Mouse (Mus musculus) ES-E14 (cell line): ENCODE results near the gene Rab8b. TPM values are rescaled to one million over a fixed set of nuclear protein-coding genes. Genes with fewer than 3 reads are reported as not detected.
"Not testable (repeated sequence)": the region's sequence is repeated elsewhere in the genome, so short reads cannot be mapped to it uniquely, and the experiment has no call there.

Experiments used
- DNase-seq: peaks from one replicate; pipeline ENCODE4 v3.0.0-alpha.2; 2013; ENCODE audit warnings: low read depth, low spot score
- H3K27ac ChIP-seq: 2 replicates; pipeline ENCODE4 v1.5.1; 2012; ENCODE audit warnings: low read depth, mild to moderate bottlenecking, low read length, moderate library complexity, mixed read lengths; ENCODE audit not compliant: poor library complexity, insufficient read depth, severe bottlenecking
- H3K36me3 ChIP-seq: 2 replicates; pipeline ENCODE4 v1.6.1; 2012; ENCODE audit warnings: mild to moderate bottlenecking, low read length, moderate library complexity, mixed read lengths; ENCODE audit not compliant: control insufficient read depth, poor library complexity, insufficient read depth, severe bottlenecking
- H3K4me1 ChIP-seq, 2 experiments: fragments of 150-350 bp in 1 of 2; sonication (generic) in 1 of 2; 2 replicates each; pipeline ENCODE4 v1.6.1; 2012; ENCODE audit warnings: low read length in 2 of 2, mild to moderate bottlenecking in 1 of 2, mixed read lengths in 1 of 2; ENCODE audit not compliant: control insufficient read depth in 2 of 2, insufficient read depth in 2 of 2, poor library complexity in 1 of 2
- H3K4me3 ChIP-seq, 2 experiments: fragments of 150-350 bp in 1 of 2; sonication (generic) in 1 of 2; 2 replicates each; pipeline ENCODE4 v1.5.1; 2012; ENCODE audit warnings: low read length in 2 of 2, low read depth in 1 of 2, mild to moderate bottlenecking in 1 of 2, mixed read lengths in 1 of 2; ENCODE audit not compliant: insufficient read depth in 1 of 2, poor library complexity in 1 of 2, severe bottlenecking in 1 of 2
- H3K9ac ChIP-seq: 2 replicates; pipeline ENCODE4 v1.6.1; 2012; ENCODE audit warnings: low read depth, mild to moderate bottlenecking, low read length, mixed read lengths; ENCODE audit not compliant: poor library complexity, insufficient read depth, severe bottlenecking
- H3K9me3 ChIP-seq: fragments of 150-350 bp; sonication (generic); 2 replicates; pipeline ENCODE4 v1.6.1; 2012; ENCODE audit warnings: low read depth, mild to moderate bottlenecking, low read length; ENCODE audit not compliant: control insufficient read depth, insufficient read depth
- CHD2 ChIP-seq: IDR thresholded peaks from 2 replicates; pipeline ENCODE4 v1.6.1; 2014; ENCODE audit warnings: mild to moderate bottlenecking, low read depth, low read length, inconsistent platforms
- HCFC1 ChIP-seq: IDR thresholded peaks from 2 replicates; pipeline ENCODE4 v1.6.1; 2012; ENCODE audit warnings: low read length, inconsistent platforms, borderline replicate concordance; ENCODE audit not compliant: insufficient read depth
- MAFK ChIP-seq: IDR thresholded peaks from 2 replicates; pipeline ENCODE4 v1.6.1; 2014; ENCODE audit warnings: mild to moderate bottlenecking, low read depth, low read length, inconsistent platforms; ENCODE audit not compliant: insufficient read depth
- ZC3H11A ChIP-seq: IDR thresholded peaks from 2 replicates; pipeline ENCODE4 v1.6.1; 2012; ENCODE audit warnings: low read depth, mild to moderate bottlenecking, inconsistent platforms, low read length, borderline replicate concordance
- ZNF384 ChIP-seq: IDR thresholded peaks from 2 replicates; pipeline ENCODE4 v1.6.1; 2012; ENCODE audit warnings: low read depth, low read length, inconsistent platforms
- in situ Hi-C, 2 experiments: fragments of 600-800 bp; cut with MboI; formaldehyde crosslinking; loops; one replicate each; pipeline ENCODE4 v1.15.1; 2025; ENCODE audit warnings: low sequenced_read_pairs in 2 of 2, inconsistent platforms in 1 of 2; ENCODE audit not compliant: unreplicated experiment in 2 of 2
- total RNA-seq: library from RNA; depleted of rRNA; stranded (reverse); fragments of 300-350 nt; gene quantifications from 2 replicates; pipeline ENCODE4 v1.2.3, GENCODE M21; 2012

The Rab8b gene
- total RNA-seq, 1 experiment, result 7.9 TPM

DNA sequence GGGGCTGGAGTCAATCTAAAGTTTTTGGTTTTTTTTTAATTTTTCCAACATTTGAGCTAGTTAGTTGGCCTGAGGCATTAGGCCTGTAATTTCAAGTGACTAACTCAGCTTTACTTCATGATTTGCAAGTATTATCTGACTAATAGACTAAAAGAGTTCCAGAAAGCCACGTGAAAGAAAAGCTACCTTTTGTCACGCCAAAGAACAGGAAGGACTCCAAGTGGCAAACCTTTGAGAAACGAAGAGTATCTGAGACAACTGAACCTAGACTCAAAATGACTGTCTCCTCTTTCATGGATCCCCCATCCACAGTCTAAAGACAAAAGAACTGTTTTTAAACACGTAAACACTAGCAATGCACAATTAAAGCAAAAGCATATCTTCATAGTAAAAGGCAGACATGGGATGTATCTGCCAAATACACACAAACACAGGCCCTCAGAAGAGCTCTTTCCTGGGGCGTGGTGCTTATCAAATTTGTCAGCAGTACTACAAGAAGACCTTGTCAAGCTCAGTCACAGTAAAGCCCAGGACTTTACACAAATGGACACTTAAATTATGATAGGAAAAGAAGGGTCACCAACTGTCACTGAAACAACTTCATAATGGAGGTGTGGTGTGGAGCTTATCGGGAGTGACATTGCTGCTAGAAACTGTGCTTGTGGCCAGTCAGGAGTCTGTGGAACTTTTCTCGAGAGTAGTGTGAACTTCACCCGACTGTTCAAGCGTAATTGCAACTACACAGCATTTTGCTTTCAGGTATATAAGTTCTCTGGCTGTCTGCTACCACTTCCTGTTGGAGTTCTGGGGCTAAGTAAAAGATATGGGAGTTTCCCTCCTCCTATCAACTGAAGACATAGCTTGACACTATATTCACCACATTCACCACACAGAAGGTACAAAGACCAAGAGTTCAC, 3.4 kb downstream of the Rab8b start:
- TF ChIP-seq MAFK (no peak), ZNF384 (no peak), HCFC1 (no peak), CHD2 (no peak), ZC3H11A (no peak)
- H3K4me1 ChIP-seq, result peaks cover 2% of the 10 kb centered on the region in 2 experiments; a peak in 1 of 4 replicates
- H3K4me3 ChIP-seq, result no peak overlapping the region
- no peaks in the 10 kb centered on the region for H3K36me3 ChIP-seq
- no peaks in the 10 kb centered on the region for H3K9me3 ChIP-seq
- H3K9ac ChIP-seq, result no peak overlapping the region
- in situ Hi-C loops, result no loop called here
- no peak overlapping the region for H3K27ac ChIP-seq
- DNase-seq, result no peak

- no peaks in the 10 kb centered on the region for H3K36me3 ChIP-seq
Measured at GRCm38 (mm10) chr9:66915401-66915800, 4.1 kb downstream of the Rab8b start.

GRCm38 (mm10) chr9:66914540-66914939, 4.9 kb downstream of the Rab8b start:
- in situ Hi-C loops, result no loop called here
- H3K27ac ChIP-seq, result no peak overlapping the region
- H3K9ac ChIP-seq, result no peak overlapping the region
- TF ChIP-seq ZNF384 (no peak), HCFC1 (no peak), ZC3H11A (no peak), CHD2 (no peak), MAFK (no peak)
- DNase-seq, result no peak
- no peaks in the 10 kb centered on the region for H3K9me3 ChIP-seq
- H3K4me1 ChIP-seq, result peaks cover 2% of the 10 kb centered on the region in 2 experiments; a peak in 1 of 4 replicates
- H3K36me3 ChIP-seq, result no peaks in the 10 kb centered on the region
- no peak overlapping the region for H3K4me3 ChIP-seq

More at GRCm38 (mm10) chr9:66915401-66915800, 4.1 kb downstream of the Rab8b start:
- no peak overlapping the region for H3K4me3 ChIP-seq
- H3K9ac ChIP-seq, result no peak overlapping the region
- in situ Hi-C loops, result no loop called here
- no peak for DNase-seq
- peaks cover 2% of the 10 kb centered on the region in 2 experiments; a peak in 1 of 4 replicates for H3K4me1 ChIP-seq
- no peak overlapping the region for H3K27ac ChIP-seq
- no peak for TF ChIP-seq CHD2
- no peak for TF ChIP-seq ZC3H11A
- TF ChIP-seq HCFC1, result no peak
- no peak for TF ChIP-seq ZNF384
- TF ChIP-seq MAFK, result no peak
- no peaks in the 10 kb centered on the region for H3K9me3 ChIP-seq

DNA sequence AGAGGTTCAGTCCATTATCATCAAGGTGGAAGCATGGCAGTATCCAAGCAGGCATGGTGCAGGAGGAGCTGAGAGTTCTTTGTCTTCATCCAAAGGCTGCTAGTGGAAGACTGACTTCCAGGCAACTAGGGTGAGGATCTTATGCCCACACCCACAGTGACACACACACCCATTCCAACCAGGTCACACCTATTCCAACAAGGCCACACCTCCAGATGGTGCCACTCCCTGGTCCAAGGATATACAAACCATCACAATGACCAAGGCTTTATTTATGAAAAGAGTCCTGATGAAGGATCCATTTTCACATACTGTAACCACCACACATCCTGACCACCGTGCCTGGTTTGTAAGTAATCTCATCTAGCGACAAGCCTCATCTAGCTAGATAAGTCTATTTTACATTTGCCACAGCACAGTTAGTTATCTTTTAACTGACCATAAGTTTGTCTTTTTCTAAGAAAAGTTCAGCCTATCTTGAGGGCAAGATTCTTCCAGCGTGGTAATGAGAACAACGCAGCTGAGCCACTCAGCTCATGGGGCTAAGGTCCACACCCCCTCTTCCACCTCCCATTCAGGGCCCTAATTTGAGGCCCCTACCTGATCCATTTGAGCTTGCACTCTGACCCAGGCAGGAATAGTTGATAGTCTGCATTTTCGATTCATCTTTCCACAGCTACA, 6.1 kb downstream of the Rab8b start:
- H3K9me3 ChIP-seq, H3K9ac ChIP-seq, H3K36me3 ChIP-seq, in situ Hi-C loops, H3K4me1 ChIP-seq, H3K4me3 ChIP-seq, H3K27ac ChIP-seq, DNase-seq: not testable (repeated sequence)
